Mouse (Mus musculus) cortical plate, adult 2 months (tissue): ENCODE data around the gene Cd59b.

Experiments used
- CTCF ChIP-seq: fragments of 200-500 bp; IDR thresholded peaks from 2 replicates; pipeline ENCODE4 v1.5.1; 2011; ENCODE audit warnings: mild to moderate bottlenecking, control low read depth, low read length; ENCODE audit not compliant: insufficient read depth; ENCODE audit errors: extremely low read depth
- POLR2A ChIP-seq: fragments of 200-500 bp; IDR thresholded peaks from 2 replicates; pipeline ENCODE4 v1.6.1; 2011; ENCODE audit warnings: mild to moderate bottlenecking, low read length, control low read depth; ENCODE audit not compliant: insufficient read depth; ENCODE audit errors: extremely low read depth

DNA sequence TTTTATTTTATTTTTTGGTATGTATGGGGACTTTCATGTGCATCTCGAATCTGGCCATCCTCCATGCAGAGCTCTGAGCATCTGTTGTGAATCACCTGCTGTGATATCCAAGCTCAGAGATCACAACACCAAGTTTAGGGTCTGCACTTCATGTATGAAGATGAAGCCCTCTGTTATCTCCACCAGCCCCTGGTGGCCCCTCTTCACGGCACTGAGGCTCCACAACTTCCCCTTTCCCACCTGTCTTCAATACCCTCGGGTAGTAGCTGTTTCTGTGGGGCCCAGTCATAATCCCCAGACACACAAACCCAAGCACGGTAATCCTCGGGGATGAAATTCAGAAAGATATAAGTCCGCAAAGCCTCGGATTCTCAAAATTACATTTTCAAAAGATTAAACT is 46.6 kb upstream of the Cd59b start:
- TF ChIP-seq POLR2A (no peak), CTCF (no peak)
